Mouse (Mus musculus) liver, adult 2 months (tissue): ENCODE results near the gene Pygb.

ENCODE experiments used
- CTCF ChIP-seq: fragments of 200-500 bp; IDR thresholded peaks from 2 replicates; pipeline ENCODE4 v1.5.1; 2011; ENCODE audit warnings: low read depth, low read length, control low read depth
- POLR2A ChIP-seq: fragments of 200-500 bp; IDR thresholded peaks from 2 replicates; pipeline ENCODE4 v1.6.1; 2011; ENCODE audit warnings: low read length, control low read depth; ENCODE audit not compliant: insufficient read depth; ENCODE audit errors: extremely low read depth

GRCm38 (mm10) chr2:150836906-150837305 lies 50.4 kb downstream of the Pygb start:
- TF ChIP-seq POLR2A (no peak), CTCF (no peak)
